Mouse (Mus musculus) large intestine, adult 2 months (tissue): ENCODE measurements around the gene Shc2. TPM values are rescaled to one million over a fixed set of nuclear protein-coding genes. Genes with fewer than 3 reads are reported as not detected.

Source experiments
- DNase-seq: peaks from one replicate; pipeline ENCODE4 v3.0.0-alpha.2; 2012; ENCODE audit warnings: low read depth, low spot score
- WGBS: fragments of 180-500 bp; shearing (Covaris S2); methylation state at CpG from one replicate; pipeline ENCODE4 v1.1.7; 2018; 5-methylcytosine and 5-hydroxymethylcytosine counted together
- polyA plus RNA-seq: library from polyadenylated mRNA; depleted of rRNA; stranded (reverse); fragments of >200 nt; gene quantifications from 2 replicates; pipeline ENCODE4 v1.2.3, GENCODE M21; 2012

Shc2 gene
- polyA plus RNA-seq, 1 experiment: 1.4 TPM

- WGBS: 64% methylated on average over 8 of the region's 8 CpGs
- DNase-seq: no peak
Observed at GRCm38 (mm10) chr10:79586243-79586642, 51.5 kb downstream of the Shc2 start.

GRCm38 (mm10) chr10:79585723-79586122 lies 52.0 kb downstream of the Shc2 start:
- DNase-seq: no peak
- WGBS: 93% methylated on average over 5 of the region's 5 CpGs

- no peak for DNase-seq
- WGBS: 90% methylated on average over 6 of the region's 6 CpGs
Observed at GRCm38 (mm10) chr10:79585136-79585535, 52.6 kb downstream of the Shc2 start.

GRCm38 (mm10) chr10:79584426-79584825 lies 53.3 kb downstream of the Shc2 start:
- WGBS: 74% methylated on average over 9 of the region's 9 CpGs
- no peak for DNase-seq

- WGBS: 44% methylated on average over 7 of the region's 7 CpGs
- no peak for DNase-seq
Observed at GRCm38 (mm10) chr10:79584021-79584420, 53.7 kb downstream of the Shc2 start.

- DNase-seq: no peak
- WGBS: 70% methylated on average over 8 of the region's 8 CpGs
Observed at GRCm38 (mm10) chr10:79581501-79581900, 56.2 kb downstream of the Shc2 start.

- WGBS: 51% methylated on average over 6 of the region's 6 CpGs
- DNase-seq: no peak
Observed at GRCm38 (mm10) chr10:79580811-79581210, 56.9 kb downstream of the Shc2 start.

- 75% methylated on average over 7 of the region's 7 CpGs for WGBS
- DNase-seq: no peak
Observed at GRCm38 (mm10) chr10:79580356-79580755, 57.4 kb downstream of the Shc2 start.

GRCm38 (mm10) chr10:79579781-79580180 lies 57.9 kb downstream of the Shc2 start:
- DNase-seq: no peak
- WGBS: 74% methylated on average over 12 of the region's 12 CpGs

GRCm38 (mm10) chr10:79578891-79579290 lies 58.8 kb downstream of the Shc2 start:
- no peak for DNase-seq
- WGBS: 63% methylated on average over 7 of the region's 7 CpGs

- no peak for DNase-seq
Observed at GRCm38 (mm10) chr10:79578276-79578675, 59.4 kb downstream of the Shc2 start.

GRCm38 (mm10) chr10:79577376-79577775 lies 60.3 kb downstream of the Shc2 start:
- no peak for DNase-seq
- 69% methylated on average over 4 of the region's 4 CpGs for WGBS

More at GRCm38 (mm10) chr10:79578276-79578675, 59.4 kb downstream of the Shc2 start:
- WGBS: 80% methylated on average over 9 of the region's 9 CpGs

GRCm38 (mm10) chr10:79575754-79576153 lies 62.0 kb downstream of the Shc2 start:
- no peak for DNase-seq
- 57% methylated on average over 6 of the region's 6 CpGs for WGBS

GRCm38 (mm10) chr10:79574796-79575195 lies 62.9 kb downstream of the Shc2 start:
- no peak for DNase-seq
- 80% methylated on average over 6 of the region's 6 CpGs for WGBS

GRCm38 (mm10) chr10:79574350-79574749 lies 63.4 kb downstream of the Shc2 start:
- WGBS: 66% methylated on average over 8 of the region's 8 CpGs
- DNase-seq: no peak

GRCm38 (mm10) chr10:79573611-79574010 lies 64.1 kb downstream of the Shc2 start:
- no peak for DNase-seq
- 85% methylated on average over 6 of the region's 6 CpGs for WGBS

- WGBS: 96% methylated on average over 2 of the region's 2 CpGs
- no peak for DNase-seq
Observed at GRCm38 (mm10) chr10:79571314-79571713, 66.4 kb downstream of the Shc2 start.

GRCm38 (mm10) chr10:79569921-79570320 lies 67.8 kb downstream of the Shc2 start:
- 88% methylated on average over 5 of the region's 5 CpGs for WGBS
- no peak for DNase-seq
